Mouse (Mus musculus): Measurements from ENCODE around the gene Npr1.

- TF ChIP-seq POLR2A (IDR thresholded peaks at IDR 0.05; ENCODE audit: insufficient read depth, low read depth, low read length) (no peak), CTCF (IDR thresholded peaks at IDR 0.05) (no peak)
These were observed 18.6 kb downstream of the Npr1 start for GRCm38 (mm10) chr3:90447123-90447494.
